Mouse (Mus musculus): ENCODE results near the gene Crabp2.
A peak's percentile ranks its signal among the peaks of the same experiment; 100 is the strongest.
"Not testable (repeated sequence)": the region's sequence is repeated elsewhere in the genome, so short reads cannot be mapped to it uniquely, and the experiment has no call there.

Crabp2 gene

GRCm38 (mm10) chr3:87948378-87949265 is at the start of gene Crabp2:
Gene Crabp2 (plus strand): TSS chr3:87948666.
- peak; percentile 39 for DNase-seq (ENCODE audit: low read depth)

- DNase-seq (ENCODE audit: low read depth), result no peak
Measured at GRCm38 (mm10) chr3:87899266-87899665, 49.2 kb upstream of the Crabp2 start.

GRCm38 (mm10) chr3:87899776-87900175 is 48.7 kb upstream of the Crabp2 start:
- DNase-seq (ENCODE audit: low read depth), result no peak

- DNase-seq (ENCODE audit: low read depth), result no peak
Measured at GRCm38 (mm10) chr3:87901036-87901624, 47.3 kb upstream of the Crabp2 start.

- not testable (repeated sequence) for DNase-seq (ENCODE audit: low read depth)
Measured at GRCm38 (mm10) chr3:87901959-87902358, 46.5 kb upstream of the Crabp2 start.

- DNase-seq (ENCODE audit: low read depth), result no peak
Measured at GRCm38 (mm10) chr3:87903821-87904220, 44.6 kb upstream of the Crabp2 start.

- DNase-seq (ENCODE audit: low read depth), result peak; percentile 95
Measured at GRCm38 (mm10) chr3:87905880-87906485, 42.5 kb upstream of the Crabp2 start, which contains the start of gene Hdgf. Gene Hdgf (plus strand): TSS chr3:87906321.

GRCm38 (mm10) chr3:87906601-87906980 is 41.9 kb upstream of the Crabp2 start:
- no peak for DNase-seq (ENCODE audit: low read depth)

GRCm38 (mm10) chr3:87906981-87907857 is 41.2 kb upstream of the Crabp2 start:
- DNase-seq (ENCODE audit: low read depth), result peak; percentile 39

GRCm38 (mm10) chr3:87907906-87908305 is 40.6 kb upstream of the Crabp2 start:
- DNase-seq (ENCODE audit: low read depth), result no peak

GRCm38 (mm10) chr3:87909381-87909780 is 39.1 kb upstream of the Crabp2 start:
- no peak for DNase-seq (ENCODE audit: low read depth)

- no peak for DNase-seq (ENCODE audit: low read depth)
Measured at GRCm38 (mm10) chr3:87909874-87910273, 38.6 kb upstream of the Crabp2 start.

GRCm38 (mm10) chr3:87910573-87911141 is 37.8 kb upstream of the Crabp2 start:
- DNase-seq (ENCODE audit: low read depth), result peak; percentile 43

GRCm38 (mm10) chr3:87913491-87913890 is 35.0 kb upstream of the Crabp2 start:
- DNase-seq (ENCODE audit: low read depth), result no peak

GRCm38 (mm10) chr3:87913891-87914290 is 34.6 kb upstream of the Crabp2 start:
- DNase-seq (ENCODE audit: low read depth), result no peak

GRCm38 (mm10) chr3:87916990-87917389 is 31.5 kb upstream of the Crabp2 start:
- DNase-seq (ENCODE audit: low read depth), result no peak

GRCm38 (mm10) chr3:87918551-87918950 is 29.9 kb upstream of the Crabp2 start:
- no peak for DNase-seq (ENCODE audit: low read depth)

GRCm38 (mm10) chr3:87919336-87920108 is 28.9 kb upstream of the Crabp2 start, which contains the start of gene Mrpl24:
Gene Mrpl24 (plus strand): TSS chr3:87919506.
- peak; percentile 83 for DNase-seq (ENCODE audit: low read depth)

GRCm38 (mm10) chr3:87920270-87920943 is 28.1 kb upstream of the Crabp2 start:
- no peak for DNase-seq (ENCODE audit: low read depth)

GRCm38 (mm10) chr3:87924996-87925395 is 23.5 kb upstream of the Crabp2 start:
- no peak for DNase-seq (ENCODE audit: low read depth)

Data from naive thymus-derived CD4-positive, alpha-beta T cell, adult 2 months (primary cell).